Mouse (Mus musculus) regulatory T cell (primary cell): Measurements from ENCODE around the gene Krt19.

ENCODE experiments used
- in situ Hi-C: fragments of 300-600 bp; cut with MboI, MseI; formaldehyde crosslinking; loops from one replicate; pipeline ENCODE4 v1.15.1; 2025; ENCODE audit warnings: high pct_unique_total_duplicates

The Krt19 gene

DNA sequence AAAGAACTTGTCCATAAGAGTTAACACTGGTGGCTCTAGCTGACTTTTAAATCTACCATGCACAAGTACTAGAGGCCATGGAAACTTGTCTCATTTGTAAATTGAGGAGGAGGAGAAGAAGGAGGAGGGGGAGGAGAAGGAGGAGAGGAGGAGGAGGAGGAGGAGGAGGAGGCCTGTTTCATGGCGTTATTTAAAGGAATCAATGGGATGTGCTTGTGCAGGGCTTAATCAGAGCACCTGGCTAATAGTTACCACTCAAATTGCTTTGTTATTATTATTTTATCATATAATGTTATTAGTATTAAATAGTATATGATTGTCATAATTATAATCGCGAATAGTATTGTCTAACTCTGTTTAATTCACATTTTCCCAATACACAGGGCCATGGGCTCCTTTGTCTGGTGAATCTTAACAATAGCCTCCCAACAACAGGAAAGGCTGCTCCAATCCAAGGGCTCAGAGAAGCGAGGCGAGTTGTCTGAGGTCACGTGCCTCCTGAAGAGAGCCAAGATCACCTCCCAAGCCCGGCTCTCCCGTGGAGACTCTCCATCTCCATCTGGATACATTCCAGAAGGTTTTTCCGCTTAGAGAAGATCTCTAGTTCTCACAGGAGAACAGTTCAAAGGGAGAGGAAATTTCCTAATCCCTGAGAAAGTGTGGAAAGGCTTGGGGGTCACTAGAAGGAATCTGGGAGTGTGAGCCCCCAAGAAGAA is at the start of gene Krt19:
Gene Krt19, minus strand, starts transcription at position 51 of the 716 bp plus-strand sequence.
- in situ Hi-C loops = no loop called here

DNA sequence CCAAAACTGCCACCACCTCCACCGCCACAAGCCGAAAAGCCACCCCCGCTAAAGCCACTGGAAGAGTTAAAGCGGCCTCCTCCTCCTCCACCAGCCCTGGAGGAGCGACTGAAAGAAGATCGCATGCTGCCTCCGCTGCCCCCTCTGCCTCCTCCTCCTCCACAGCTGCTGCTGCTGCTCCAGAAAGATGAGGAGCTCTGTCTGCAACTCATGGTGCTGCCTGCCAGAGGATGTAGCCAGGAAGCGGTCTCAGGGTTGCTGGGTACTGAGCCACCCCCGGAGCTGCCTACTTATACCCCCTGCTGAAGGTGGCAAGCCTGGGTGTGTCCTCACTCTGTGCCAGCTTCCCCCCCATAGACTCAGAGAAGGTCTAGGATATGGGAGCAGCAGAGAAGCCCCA is 44.5 kb upstream of the Krt19 start, which contains the start of gene Krt9:
Gene Krt9, minus strand, starts transcription at position 255 of the 400 bp plus-strand sequence.
- in situ Hi-C loops = no loop called here

DNA sequence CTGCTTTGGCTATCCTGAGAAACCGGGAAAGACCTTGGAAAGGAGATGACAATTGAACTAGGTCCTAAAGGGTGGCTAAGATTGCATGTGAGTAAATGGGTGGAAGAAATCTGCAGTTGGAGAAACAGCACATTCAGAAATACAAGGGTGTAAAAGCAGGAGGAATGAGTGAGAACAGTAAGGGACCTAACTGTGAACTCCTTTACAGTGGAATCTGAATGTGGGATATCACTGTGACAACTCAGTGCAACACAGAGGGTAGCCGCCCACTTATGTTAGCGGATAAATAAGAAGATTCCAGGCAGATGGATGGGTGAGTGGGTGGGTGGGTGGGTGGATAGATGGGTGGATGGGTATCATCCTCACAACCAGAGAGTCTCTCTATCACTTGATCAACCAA is 43.4 kb upstream of the Krt19 start:
- in situ Hi-C loops = no loop called here

DNA sequence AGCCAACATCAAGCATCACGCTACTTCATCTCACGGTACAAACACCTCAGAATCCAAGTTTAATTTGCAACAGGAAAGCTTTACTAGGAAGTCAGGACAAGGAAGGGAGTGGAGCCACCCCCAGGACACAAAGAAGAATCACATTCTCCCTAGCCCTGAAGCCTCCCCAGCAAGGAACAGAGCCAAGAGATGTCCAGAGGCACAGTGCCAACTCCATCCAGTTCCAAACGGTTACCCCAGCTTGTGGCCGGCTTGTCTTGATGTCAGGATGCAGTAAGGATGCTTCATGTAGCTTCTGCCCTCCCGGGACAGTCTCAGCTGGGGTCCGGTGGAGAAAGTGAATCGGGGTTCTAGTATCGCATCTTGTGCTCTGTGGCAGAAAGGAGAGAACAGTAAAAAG is 38.3 kb upstream of the Krt19 start:
- in situ Hi-C loops = no loop called here

DNA sequence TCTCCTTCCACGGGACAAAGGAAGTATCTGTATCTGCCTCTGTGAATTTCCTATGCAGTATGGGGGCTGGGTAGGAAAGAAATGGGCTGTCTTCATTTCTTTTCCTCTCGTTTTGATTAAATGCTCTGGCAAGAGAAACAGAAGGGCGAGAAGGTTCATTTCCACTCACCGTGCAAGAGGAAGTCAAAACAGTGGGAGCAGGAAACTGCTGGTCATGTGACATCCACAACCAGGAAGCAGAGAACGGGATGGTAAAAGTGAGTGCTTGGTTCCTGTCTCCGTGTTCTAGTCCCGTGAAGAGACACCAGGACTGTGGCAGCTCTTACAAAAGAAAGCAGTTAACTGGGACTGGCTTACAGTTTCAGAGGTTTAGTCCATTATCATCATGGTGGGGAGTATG is 33.3 kb upstream of the Krt19 start:
- in situ Hi-C loops = no loop called here

DNA sequence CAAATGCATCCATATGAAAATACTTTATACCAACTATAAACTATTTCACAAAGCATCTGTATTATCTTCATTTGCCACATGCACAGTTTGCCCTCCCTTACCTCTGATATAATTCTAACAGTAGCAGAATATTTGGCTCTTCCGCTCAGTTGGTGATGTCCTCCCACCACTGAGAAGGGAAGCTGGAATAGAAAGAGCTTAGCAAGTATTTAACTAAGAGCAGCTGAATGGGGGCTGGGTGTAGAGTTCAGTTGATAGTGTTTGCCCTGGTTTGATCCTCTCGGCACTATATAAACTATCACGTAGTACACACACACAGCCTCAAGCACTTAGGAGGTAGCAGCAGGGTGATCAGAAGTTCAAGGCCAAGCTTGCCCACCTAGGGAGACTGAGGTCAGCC is 30.8 kb upstream of the Krt19 start:
- in situ Hi-C loops = no loop called here

DNA sequence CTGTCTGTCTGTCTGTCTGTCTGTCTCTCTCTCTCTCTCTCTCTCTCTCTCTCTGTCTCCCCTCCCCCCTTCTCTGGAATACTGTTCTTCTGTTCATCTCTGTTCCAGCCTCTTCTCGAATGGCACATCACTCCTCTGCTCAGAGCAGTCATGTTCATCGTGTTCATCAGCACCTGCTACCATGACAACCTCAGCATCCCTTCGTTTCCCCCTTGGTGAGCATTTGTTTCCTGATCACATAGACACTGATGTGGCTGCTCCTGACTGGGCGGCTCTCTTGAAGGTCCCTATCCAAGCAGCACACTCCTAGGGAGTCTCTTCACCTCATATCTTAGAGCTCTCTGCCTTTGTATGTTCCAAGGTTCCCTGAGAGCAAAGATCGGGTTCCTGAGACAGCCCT is 29.8 kb upstream of the Krt19 start:
- in situ Hi-C loops = no loop called here

DNA sequence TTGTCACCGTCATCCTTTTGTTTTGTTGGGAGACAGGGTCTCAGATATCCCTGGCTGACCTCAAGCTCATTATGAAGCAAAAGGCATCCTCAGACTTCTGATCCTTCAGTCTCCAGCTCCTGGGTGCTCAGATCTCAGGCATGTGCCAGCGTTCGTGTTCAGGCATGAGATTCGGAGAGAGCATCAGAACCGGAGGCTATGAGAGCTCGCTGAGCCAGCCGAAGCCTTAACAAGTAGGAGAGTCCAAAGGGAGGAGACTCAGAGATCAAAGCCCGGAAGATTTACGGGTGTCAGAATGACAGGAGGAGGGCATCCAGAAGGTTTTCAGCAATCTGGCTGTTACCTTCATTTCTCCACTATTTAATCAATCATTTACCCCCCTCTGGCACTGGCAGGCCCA is 28.3 kb upstream of the Krt19 start:
- in situ Hi-C loops = no loop called here

DNA sequence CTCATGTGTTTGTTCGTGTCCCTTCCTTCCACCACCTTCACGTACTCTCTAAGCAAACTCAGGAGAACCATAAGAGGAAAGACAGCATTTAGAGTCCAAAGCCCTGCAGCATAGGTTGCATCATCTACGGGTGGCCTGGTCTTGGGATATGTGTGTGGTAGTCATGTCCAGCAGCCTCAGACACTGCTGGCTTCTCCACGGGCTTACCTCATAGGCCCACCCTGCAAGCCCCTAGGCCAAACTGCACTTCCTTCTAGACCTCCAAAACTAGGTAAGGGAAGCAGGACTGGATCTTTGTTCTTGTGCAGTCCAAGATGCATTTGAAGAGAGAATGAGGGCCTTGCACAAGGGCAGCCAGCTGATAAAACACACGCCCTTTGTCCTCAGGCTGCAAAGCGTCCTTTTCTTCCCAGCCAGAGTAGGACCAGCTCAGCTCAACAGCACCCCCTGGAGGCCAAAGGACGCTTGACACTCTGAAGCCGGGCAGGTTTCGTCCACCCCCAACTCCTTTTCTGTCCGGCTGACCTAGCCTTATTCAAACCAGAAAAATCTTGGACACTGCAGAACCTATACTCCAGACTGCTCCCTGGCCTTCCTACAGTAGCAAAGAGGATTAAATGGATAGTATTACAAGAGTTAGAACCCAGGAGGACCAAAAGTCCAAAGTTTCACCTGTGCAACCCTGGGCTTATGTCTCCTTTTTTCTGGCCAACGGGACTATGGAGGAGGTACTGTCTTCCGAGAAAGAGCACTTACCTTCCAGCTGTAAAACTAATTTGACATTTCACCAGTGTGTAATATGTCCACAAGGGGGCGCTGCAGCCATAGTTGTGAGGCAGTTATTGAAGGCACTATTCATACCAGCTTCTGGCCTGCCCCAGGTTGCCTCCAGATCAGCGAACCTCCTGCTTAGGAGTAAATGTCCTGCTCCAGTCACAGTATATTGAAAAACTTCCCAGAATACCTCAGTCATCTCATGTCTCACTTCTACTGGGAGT is 20.6 kb upstream of the Krt19 start:
- in situ Hi-C loops = no loop called here

DNA sequence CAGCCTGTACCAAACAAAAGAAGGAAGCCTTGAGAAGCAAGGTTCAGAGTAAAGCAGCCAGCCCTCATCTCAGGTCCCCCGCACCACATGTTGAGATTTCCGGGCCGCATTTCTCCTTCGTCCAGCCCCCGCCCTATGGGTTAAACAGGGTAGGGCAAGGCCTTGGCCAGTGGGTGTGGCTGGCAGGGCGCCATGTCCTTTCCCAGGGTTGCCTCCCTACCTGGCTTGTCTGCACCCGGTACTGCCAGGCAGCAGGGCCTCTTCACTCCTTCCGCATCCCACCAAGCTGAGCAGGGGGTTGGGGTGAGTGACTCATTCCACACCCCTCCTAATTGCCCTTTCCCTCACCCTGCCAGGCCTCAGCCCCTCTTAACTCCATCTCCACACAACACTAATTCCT is 19.6 kb upstream of the Krt19 start:
- in situ Hi-C loops = no loop called here

DNA sequence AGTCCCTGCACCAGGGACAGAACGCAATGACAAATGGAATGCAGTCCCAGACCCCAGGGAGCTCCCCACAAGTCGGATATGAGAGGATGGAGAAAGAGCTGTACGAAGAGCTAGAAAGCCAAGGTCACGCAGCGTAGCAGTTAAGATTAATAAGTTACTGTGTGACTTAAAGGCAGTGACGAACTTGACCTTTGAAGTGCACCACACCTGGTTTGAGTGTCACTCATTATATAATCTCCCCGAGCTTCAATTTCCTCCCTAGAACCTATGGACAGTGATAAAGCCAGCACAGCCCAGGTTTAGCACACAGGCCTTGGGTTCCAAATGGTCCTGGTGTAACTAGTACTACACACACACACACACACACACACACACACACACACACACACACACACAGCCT is 15.9 kb upstream of the Krt19 start:
- in situ Hi-C loops = no loop called here

DNA sequence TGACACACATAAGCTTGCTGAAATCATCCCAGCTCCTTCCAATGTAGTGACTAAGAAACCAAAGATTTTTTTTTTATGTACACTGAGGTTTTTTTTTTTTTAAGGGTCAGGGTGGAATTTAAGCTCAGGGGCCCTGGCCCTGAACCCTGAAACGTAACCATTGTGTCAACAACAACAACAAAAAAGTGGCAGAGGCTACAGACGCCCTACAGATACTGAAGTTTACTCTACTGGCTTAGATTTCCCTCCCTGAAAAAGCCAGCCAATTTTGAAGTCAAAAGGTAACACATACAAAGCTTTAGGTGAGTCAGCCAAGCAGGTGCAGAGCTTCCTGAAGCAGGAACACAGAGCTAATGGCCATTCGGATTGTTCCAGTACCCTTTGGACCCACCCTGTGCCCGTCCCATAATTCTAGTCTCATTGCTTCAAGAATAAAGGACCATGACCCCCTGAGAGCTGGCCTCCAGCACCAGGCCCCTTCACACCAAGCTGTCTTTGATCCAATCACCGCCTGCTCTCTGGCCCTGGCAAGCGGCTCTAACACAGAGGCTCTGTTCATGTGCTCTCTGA is 9.5 kb upstream of the Krt19 start:
- in situ Hi-C loops = no loop called here

DNA sequence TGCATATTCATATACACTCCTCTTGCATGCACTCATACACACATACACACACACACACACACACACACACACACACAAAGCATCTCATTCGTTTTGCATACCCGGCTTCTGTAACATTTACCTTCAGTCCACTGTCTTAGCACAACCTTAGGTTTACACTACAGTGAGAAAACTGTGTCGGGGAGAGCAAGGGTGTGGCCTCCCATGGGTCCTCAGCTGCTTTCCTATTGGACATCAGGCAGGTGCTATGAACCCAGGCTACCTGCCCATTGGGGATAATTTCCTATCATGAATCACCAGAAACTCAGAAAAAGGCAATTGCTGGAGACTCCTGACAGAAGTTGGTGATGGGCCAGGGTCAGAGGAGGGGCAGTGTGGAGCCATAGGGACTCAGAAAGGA is 8.9 kb upstream of the Krt19 start:
- in situ Hi-C loops = no loop called here

DNA sequence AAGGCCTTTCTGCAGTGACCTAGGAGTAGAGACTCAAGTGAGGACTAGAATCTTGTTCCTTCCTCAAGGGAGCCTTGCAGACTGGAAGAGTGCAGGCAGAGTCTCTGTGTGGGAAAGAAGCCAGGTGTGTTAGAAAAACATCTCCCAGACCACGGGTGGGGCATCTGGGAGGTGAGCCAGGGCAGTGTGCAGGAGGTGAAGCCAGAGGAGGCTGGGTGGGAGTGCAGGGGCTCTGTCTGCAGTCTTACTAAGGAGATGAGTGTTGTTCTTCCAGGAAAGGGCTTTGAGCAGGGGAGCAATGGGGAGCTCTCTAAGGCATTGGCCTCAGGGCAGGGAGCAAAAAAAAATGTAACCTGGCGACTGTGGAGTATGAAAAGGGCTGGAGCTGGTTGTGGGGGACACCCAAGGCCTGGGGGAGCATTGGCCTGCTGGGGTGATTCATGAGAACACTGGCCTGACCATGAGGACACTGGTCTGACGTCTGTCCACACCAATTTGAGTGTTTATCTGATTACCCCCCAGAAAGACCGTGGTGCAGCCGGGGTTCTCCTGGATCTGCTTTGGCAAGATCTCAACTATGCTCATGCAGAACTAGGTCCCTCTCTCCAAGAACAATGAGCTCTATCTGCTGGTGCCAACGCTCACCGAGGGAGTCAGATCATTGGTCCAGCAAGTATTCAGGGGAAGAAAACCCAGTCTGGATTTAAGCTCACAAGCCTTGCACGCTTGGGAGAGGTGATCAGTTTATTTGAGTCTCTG is 7.2 kb upstream of the Krt19 start:
- in situ Hi-C loops = no loop called here

DNA sequence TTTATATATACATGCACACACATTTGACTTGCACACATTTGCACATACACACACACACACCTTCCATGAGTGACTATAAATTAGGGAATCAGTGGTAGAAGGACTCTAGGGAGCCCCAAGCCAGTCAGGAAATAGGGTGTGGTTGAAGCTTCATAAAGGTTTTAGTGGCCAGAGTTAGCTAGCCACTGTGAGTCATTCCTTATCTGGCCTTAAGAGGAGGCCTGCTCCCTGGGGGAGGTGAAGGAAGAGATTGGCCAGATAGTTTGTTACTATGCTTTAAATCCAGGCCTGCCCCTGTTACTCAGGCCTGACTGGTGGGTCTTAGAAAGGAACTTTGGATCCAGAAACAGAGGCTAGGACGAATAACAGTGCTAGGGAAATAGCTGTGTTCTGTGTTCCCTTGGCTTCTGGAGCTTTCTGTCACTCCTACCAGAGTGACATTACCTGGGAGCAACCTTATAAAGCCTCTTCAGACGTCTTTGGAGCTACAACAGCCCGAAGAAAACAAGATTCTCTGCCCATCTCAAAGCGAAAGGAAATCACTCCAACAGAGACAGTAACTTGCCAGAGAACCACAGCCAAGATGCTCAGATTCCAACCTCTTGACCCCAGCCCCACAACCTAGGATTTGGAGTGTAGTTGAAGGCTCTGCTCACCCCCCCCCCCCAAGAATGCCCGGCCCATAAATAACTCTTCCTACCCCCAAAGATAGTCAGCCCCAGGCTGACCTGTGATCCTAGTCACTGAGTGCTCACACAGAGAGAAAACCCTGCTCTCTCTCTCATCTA is 705 bp downstream of the Krt19 start:
- in situ Hi-C loops = no loop called here

DNA sequence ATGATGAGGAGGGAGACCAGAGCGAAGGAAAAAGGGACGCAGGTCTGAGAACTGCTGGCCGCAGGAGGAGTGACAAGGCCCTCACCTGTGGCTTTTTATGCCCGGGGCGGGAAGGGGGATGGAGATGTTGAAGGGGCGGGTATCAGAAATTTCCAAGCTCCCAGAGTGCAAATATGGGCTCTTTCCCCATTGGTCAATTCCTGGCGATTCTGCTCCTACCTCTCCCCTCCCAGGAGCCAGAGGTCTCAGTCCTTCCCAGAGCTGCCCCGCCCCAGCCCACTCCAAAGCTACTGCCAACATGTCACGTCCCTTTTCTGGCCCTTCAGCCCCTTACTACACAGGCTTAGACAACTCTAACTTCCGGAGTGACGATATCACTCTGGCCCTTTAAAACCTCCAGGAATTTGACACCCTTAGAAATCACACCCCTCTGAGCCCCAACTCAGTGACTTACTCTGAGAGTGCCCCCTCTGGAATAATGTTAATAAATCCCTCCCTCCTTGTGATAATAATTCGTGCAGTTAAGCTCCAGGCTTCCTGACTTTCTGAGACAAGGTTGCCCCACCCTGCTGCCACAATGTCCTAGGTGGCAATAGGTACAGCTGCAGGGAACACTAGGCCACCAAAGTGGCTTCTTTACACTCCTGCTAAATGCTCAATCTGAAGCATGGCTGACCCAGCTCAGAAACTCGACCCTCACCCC is 2.5 kb downstream of the Krt19 start:
- in situ Hi-C loops = no loop called here

DNA sequence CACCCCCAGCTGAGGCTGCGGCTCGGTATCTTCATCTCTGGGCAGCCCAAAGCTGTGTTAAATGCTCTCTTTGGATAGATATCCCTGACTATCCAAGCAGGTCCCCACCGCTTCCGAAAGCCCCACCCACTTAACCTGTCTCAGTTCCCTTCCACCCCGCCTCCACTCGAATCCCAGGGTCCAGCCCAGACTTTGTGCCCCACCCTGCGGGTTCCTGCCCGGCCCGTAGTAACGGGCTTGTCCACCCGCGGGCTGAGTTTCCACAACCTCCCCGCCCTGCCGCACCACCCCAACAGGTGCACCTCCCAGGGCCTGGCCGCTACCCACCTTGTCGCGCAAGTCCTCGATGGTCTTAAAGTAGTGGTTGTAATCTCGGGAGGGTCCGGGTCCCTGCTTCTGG is 3.4 kb downstream of the Krt19 start:
- in situ Hi-C loops = no loop called here

DNA sequence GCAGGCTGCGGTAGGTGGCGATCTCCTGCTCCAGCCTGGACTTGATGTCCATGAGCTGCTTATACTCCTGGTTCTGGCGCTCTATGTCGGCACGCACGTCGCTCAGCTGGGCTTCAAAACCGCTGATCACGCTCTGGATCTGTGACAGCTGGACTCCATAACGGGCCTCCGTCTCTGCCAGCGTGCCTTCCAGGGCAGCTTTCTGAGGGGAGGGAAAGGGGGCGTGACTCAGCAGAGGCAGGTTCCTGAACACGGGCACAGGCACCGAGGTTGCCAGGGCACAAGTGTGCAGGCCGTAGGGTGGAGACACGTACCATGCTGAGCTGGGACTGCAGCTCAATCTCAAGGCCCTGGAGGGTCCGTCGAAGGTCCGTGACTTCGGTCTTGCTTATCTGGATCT is 7.5 kb downstream of the Krt19 start:
- in situ Hi-C loops = no loop called here

DNA sequence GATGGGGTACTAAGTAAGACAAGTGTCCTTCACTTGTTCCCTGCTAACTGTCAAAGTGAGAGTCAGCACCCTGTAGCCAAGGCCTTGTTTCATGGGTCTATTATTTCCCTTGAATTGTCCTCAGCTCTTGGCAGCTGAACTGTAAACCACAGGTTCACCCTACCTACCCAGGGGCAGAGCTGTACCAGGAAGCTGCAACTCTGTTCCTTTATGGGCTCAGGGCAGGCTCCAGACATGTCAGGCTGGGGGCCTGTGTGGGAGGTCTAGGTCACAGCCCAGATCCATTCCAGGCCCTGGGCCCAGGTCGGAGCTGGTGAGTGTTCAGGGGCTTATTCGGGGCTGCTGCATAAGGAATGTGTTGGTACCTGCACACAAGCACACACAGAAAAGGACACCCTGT is 9.1 kb downstream of the Krt19 start:
- in situ Hi-C loops = no loop called here

DNA sequence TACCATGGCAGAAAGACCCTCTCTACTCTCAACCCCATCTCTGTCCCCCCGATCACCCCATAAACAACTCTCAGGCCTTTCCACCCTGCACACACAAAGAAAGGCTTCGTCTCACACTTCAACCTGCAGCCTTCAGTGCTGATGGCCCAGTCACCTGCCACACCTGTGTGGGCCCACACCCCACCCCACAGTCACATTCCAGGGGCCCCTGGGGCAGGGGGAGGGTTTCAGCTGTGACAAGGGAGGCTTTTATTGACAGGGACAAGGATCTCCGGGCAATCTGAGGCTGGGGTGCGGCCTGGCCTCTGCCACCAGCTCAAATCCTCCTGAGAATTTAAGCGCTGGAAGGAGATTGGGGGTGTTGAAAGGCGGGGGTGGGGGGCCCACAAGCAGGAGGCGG is 9.7 kb downstream of the Krt19 start:
- in situ Hi-C loops = no loop called here
